Mouse (Mus musculus): ENCODE data around the gene Polr3a. TPM values are rescaled to one million over a fixed set of nuclear protein-coding genes. Genes with fewer than 3 reads are reported as not detected.
"Not testable (repeated sequence)": the region's sequence is repeated elsewhere in the genome, so short reads cannot be mapped to it uniquely, and the experiment has no call there.

Gene Polr3a
- polyA plus RNA-seq, 2 experiments = 14.7 to 16.2 TPM

DNA sequence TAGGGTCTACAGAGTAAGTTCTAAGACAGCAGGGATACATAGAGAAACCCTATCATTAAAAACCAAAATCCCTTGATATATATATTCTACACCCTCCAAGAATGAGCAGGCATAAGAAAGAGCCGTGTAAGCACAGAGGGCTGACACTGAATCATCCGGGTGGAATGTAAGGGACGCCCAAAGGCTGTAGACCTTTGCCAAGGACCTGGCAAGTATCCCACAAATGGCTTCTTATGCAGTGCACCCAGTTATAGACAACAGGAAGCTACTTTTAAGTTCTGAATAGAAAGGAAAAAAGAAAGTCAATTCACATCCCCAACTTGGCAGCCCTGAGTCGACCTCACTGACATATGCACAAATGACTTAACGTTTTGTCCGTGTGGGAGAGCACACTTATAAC lies 18.1 kb downstream of the Polr3a start:
- ATAC-seq (ENCODE audit: low FRiP score, low read depth) = no peak
- H3K4me1 ChIP-seq (ENCODE audit: control insufficient read depth, insufficient read depth, low read length) = no peaks in the 10 kb centered on the region
- H3K27me3 ChIP-seq (ENCODE audit: control insufficient read depth, insufficient read depth, low read length) = no peaks in the 10 kb centered on the region
- no peak for TF ChIP-seq POLR2A (IDR thresholded peaks at IDR 0.05; ENCODE audit: borderline replicate concordance, extremely low read depth, insufficient read depth, insufficient read length)
- H3K27ac ChIP-seq (replicated peaks; ENCODE audit: low read depth, low read length) = no peak overlapping the region
- no peak overlapping the region for H3K9ac ChIP-seq (ENCODE audit: low read depth, low read length, severe bottlenecking)
- WGBS = 86% methylated on average over 6 of the region's 6 CpGs
- no peak overlapping the region for H3K4me2 ChIP-seq (replicated peaks; ENCODE audit: low read depth, low read length, severe bottlenecking)
- DNase-seq (ENCODE audit: low spot score) = no peak
- no peaks in the 10 kb centered on the region for H3K9me3 ChIP-seq (ENCODE audit: control insufficient read depth, low read length)
- H3K4me3 ChIP-seq (replicated peaks; ENCODE audit: low read length) = no peak overlapping the region
- peaks cover 92% of the 10 kb centered on the region for H3K36me3 ChIP-seq (ENCODE audit: control insufficient read depth, insufficient read depth, low read length)

DNA sequence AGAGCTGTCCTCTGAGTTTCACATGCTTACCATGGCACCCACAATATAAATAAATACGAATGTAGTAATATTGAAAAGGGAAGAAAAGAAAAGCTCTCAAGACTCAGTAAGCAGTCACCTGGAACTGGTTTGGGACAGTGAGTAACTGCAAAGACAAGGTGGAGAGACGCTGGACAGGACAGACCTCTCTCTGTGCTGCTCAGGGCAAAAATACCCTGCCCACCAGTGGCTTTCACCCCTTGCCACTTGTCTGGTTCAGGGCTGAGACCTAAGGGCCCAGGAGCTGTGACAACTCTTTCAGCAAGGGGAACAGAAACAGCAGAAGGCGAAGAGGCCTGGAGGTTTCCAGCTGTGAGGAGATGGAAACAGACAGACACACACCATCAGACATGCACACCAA lies 28.7 kb downstream of the Polr3a start:
- Histone ChIP-seq H3K4me3 (replicated peaks; ENCODE audit: low read length) (no peak overlapping the region), H3K9ac (ENCODE audit: low read depth, low read length, severe bottlenecking) (no peak overlapping the region), H3K9me3 (ENCODE audit: control insufficient read depth, low read length) (no peaks in the 10 kb centered on the region), H3K4me2 (replicated peaks; ENCODE audit: low read depth, low read length, severe bottlenecking) (no peak overlapping the region), H3K27me3 (ENCODE audit: control insufficient read depth, insufficient read depth, low read length) (no peaks in the 10 kb centered on the region), H3K36me3 (ENCODE audit: control insufficient read depth, insufficient read depth, low read length) (peaks cover 96% of the 10 kb centered on the region), H3K4me1 (ENCODE audit: control insufficient read depth, insufficient read depth, low read length) (no peaks in the 10 kb centered on the region), H3K27ac (replicated peaks; ENCODE audit: low read depth, low read length) (no peak overlapping the region)
- DNase-seq (ENCODE audit: low spot score) (no peak), ATAC-seq (ENCODE audit: low FRiP score, low read depth) (no peak)
- 82% methylated on average over 3 of the region's 3 CpGs for WGBS
- no peak for TF ChIP-seq POLR2A (IDR thresholded peaks at IDR 0.05; ENCODE audit: borderline replicate concordance, extremely low read depth, insufficient read depth, insufficient read length)

DNA sequence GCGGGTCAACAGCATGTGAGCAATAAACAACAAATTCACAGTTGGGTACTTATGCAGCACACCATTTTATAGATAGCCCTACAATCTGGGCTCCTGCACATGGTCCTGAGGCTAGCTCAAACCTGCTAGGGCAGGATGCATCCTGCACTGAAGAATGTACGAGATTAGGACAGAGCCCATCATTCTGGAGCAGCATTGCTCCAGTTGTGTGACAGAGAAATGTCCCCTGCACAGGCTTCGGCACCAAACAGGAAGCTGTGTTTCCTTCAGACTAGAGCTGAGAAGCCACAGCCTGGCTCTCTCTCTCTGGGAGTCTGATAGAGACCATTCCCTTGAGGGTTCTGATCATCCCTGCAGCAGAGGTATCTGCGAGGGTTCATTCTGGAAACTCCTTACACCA lies 43.3 kb downstream of the Polr3a start:
- H3K4me3 ChIP-seq (replicated peaks; ENCODE audit: low read length); H3K4me2 ChIP-seq (replicated peaks; ENCODE audit: low read depth, low read length, severe bottlenecking); DNase-seq (ENCODE audit: low spot score); H3K9me3 ChIP-seq (ENCODE audit: control insufficient read depth, low read length); H3K9ac ChIP-seq (ENCODE audit: low read depth, low read length, severe bottlenecking); ATAC-seq (ENCODE audit: low FRiP score, low read depth); H3K4me1 ChIP-seq (ENCODE audit: control insufficient read depth, insufficient read depth, low read length); H3K27ac ChIP-seq (replicated peaks; ENCODE audit: low read depth, low read length); H3K27me3 ChIP-seq (ENCODE audit: control insufficient read depth, insufficient read depth, low read length): not testable (repeated sequence)
- WGBS = 84% methylated on average over 4 of the region's 4 CpGs
- H3K36me3 ChIP-seq (ENCODE audit: control insufficient read depth, insufficient read depth, low read length) = peaks cover 17% of the 10 kb centered on the region

Other genes starting within 250 kb of the Polr3a start
- gene Dlg5, start 241.1 kb downstream of the Polr3a start, polyA plus RNA-seq (2012; rRNA removed) = 83.5 and 107 TPM in 2 replicates
- 42.6 and 45.4 TPM in 2 replicates for gene Dlg5, start 241.1 kb downstream of the Polr3a start, polyA plus RNA-seq (2014; fragmentation: Nextera tagmentation; extraction: Ambion mirVana)
- not detected in 2 replicates for gene E330034G19Rik, start 193.8 kb downstream of the Polr3a start, polyA plus RNA-seq (2012; rRNA removed)
- gene E330034G19Rik, start 193.8 kb downstream of the Polr3a start, polyA plus RNA-seq (2014; fragmentation: Nextera tagmentation; extraction: Ambion mirVana) = not detected in 2 replicates
- 2,427 and 4,774 TPM in 2 replicates for gene Rps24, start 67 bp upstream of the Polr3a start, polyA plus RNA-seq (2012; rRNA removed)
- gene Rps24, start 67 bp upstream of the Polr3a start, polyA plus RNA-seq (2014; fragmentation: Nextera tagmentation; extraction: Ambion mirVana) = 1,281 and 1,338 TPM in 2 replicates